Mouse (Mus musculus) cerebellum, adult 2 months (tissue): ENCODE results near the gene Epsti1.

Experiments
- CTCF ChIP-seq: fragments of 200-500 bp; IDR thresholded peaks from 2 replicates; pipeline ENCODE4 v1.5.1; 2011; ENCODE audit warnings: low read depth, mild to moderate bottlenecking, control low read depth, low read length, moderate library complexity, borderline replicate concordance; ENCODE audit not compliant: insufficient read depth
- POLR2A ChIP-seq: fragments of 200-500 bp; IDR thresholded peaks from 2 replicates; pipeline ENCODE4 v1.6.1; 2011; ENCODE audit warnings: low read length, control low read depth, borderline replicate concordance; ENCODE audit not compliant: insufficient read depth

- TF ChIP-seq CTCF (no peak), POLR2A (no peak)
Measured at GRCm38 (mm10) chr14:78040643-78041042, 136.6 kb downstream of the Epsti1 start.
